Mouse (Mus musculus) adrenal gland, postnatal 10 days (tissue): ENCODE data around the gene Tbc1d12. TPM values are rescaled to one million over a fixed set of nuclear protein-coding genes. Genes with fewer than 3 reads are reported as not detected.
A peak's percentile ranks its signal among the peaks of the same experiment; 100 is the strongest.

Experiments
- DNase-seq: peaks from one replicate; pipeline ENCODE4 v3.0.0; 2021; ENCODE audit warnings: mixed read lengths
- total RNA-seq, 2 experiments: library from RNA; stranded (reverse); gene quantifications; 2 replicates each; pipeline ENCODE4 v1.2.3; 2021

Tbc1d12 gene
- total RNA-seq, 2 experiments from 2014 or later = 9.5 to 9.6 TPM

DNA sequence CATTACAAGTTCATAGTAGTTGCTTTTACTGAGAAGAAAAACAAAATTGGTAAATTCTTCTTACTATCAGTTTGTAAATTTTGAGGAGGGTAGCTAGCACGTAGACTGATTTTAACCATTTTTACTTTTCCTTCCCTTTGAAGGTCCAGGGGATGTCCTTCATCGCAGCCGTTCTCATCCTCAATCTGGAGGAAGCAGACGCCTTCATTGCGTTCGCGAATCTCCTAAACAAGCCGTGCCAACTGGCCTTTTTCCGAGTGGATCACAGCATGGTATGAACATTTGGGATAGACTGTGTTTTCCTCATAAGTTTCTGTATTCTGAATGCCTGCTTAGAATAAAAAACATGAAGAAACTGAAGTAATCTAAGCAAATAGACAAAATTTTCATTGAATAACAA is 77.4 kb downstream of the Tbc1d12 start:
- DNase-seq = no peak

DNA sequence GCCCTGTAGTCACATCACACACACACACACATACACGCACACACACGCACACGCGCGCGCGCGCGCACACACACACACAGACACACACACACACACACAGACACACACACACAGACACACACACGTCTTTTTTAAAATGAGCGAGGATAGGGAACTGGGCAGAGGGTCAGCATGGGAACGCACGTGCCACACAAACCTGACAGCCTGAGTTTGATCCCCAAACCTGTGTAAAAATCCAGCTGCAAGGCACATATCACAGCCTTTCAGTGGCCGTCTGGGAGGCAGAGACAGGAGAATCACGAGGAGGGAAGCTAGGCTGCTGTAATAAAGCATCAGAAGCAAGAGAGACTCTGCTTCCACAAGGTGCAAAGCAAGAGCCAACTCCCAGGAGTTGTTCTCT is 78.5 kb downstream of the Tbc1d12 start:
- DNase-seq = no peak

DNA sequence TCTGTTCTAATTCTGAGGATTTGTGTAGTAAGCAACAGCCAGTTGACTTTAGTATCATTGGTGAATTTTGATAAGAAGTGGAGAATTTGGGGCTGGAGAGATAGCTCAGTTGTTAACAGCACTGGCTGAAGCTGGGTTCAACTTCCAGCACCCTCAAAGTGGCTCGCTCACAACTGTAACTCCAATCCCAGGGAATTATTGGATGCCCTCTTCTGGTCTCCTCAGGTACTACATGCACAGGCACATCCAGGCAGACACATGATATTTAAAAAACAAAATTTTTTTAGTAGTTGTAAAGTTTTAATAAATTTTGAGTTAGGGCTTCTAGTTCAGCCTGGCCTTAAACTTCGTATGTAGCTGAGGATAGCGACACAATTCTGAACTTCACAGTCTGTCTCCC is 79.3 kb downstream of the Tbc1d12 start:
- DNase-seq = peak; percentile 64

DNA sequence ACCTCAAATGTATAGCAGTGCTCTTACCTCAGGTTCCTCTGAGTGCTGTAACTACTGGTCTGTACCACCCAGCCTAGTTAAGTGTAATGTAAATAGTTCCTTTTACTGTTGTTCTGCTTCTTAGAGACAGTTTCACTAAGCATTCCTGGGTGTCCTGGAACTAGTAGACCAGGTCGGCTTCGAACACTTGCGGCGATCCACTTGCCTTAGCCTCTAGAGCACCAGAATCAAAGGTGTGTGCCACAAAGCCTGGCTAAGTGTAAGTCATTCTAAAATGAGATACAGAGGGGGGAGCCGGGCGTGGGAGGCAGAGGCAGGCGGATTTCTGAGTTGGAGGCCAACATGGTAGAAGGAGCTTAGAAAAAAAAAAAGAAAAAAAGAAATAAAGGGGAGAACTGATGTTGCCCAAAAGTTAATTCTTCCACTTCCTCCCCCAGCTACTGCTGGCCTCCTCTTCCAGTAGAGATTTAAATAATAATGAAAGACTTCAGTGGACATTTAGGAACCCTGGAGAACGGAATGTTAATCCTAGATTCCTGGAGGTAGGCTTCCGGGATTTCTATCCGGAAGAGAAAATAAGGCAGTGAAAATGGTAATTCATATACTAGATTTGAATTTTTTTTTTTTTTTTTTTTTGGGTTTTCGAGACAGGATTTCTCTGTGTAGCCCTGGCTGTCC is 92.2 kb downstream of the Tbc1d12 start:
- DNase-seq = no peak

DNA sequence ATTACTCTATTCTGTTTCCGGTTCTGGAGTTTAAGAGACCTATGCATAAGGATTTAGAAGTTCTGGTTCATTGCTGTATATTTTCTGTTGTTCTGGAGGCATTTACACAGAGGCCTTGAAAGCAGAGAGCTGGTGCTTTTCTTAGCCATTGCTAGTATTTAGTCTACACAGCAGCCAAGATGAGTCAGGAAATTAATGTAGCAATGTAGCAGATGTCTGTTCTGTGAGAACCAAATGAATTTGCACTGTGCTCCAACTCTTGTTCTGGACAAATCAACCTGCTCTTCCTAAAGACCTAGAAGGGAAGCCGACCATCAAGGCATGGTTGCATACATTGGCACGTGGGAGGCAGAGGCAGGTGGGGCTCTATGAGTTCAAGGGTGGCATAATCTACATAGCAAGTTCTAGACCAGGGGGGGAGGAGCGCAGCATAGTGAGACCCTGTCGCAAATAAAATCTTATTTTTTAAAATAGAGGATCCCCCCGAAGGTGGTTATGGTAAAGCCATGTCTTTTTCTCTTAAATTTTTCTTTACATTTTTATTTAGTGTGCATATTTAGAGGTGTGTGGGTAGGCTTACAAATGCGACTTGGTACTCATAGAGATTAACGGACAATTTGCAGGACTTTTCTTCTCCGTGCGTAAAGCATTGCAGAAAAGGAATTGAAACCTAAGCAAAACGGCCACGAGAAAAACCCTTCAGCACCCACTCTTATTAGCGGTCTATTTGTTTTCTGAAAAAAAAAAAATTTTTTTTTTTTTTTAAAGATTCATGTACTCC is 93.3 kb downstream of the Tbc1d12 start:
- peak; percentile 3 for DNase-seq

DNA sequence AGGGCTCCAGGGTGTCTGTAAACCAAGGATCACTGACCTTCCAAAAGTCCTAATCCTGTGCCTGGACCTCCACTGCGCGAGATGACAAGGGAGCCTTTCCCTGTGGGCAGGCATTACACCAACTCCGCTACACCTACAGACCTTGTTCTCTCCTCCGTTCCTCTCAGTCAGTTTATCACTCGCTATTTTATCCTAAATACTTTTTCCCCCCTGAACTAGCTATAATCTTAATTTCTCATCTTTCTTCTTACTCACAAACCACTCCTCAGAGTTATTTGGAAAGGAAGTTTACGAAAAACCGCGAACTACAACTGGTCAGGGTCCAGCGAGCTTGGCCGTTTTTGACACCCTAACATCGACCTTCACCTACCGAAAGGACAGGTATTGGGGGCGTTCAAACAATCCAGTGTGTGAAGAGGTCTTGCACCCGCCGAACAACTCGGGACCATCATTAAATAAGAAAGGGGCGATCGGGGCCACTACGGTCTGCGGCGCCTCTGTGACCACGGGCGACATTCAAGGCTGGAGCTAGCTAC is 93.9 kb downstream of the Tbc1d12 start:
- peak; percentile 7 for DNase-seq

DNA sequence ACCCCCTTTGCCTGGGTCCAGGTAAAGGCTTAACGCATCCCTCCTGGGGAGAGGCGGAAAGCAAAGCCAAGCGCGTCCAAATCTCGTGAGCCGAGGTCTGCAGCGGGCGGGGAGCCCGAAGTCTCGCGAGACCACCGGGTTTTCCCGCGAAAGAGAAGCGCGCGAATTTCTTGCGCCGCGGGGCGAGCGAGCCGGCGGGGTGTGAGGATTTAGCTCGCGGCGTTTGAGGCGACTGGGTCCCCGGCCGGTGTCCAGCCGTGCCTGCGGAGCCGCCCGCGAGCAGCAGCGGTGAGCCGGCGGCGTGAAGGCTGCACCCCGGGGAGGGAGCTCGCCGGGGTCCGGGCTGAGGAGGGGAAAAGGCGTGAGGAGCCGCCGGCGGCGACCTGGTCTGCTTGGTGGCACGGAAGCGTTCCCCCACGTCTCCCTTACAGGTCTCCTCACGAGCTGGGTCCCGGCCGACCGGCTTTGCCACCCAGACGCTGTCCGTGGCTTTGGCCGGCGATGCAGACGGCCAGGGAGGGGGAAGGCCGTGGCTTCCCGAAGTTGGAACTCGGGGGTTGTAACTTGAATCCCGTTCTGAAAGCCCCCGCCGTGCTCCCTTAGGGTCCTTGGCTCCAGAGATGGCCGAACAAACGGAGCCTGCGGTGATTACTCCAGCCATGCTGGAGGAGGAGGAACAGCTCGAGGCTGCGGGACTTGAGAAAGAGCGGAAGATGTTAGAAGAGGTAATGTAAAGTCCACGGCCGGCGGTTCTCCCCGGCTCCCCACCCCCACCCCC is 94.6 kb downstream of the Tbc1d12 start, which contains the start of gene Hells:
Gene Hells (plus strand): TSS at position 128 of the 778 bp plus-strand sequence.
- DNase-seq = peak; percentile 93

DNA sequence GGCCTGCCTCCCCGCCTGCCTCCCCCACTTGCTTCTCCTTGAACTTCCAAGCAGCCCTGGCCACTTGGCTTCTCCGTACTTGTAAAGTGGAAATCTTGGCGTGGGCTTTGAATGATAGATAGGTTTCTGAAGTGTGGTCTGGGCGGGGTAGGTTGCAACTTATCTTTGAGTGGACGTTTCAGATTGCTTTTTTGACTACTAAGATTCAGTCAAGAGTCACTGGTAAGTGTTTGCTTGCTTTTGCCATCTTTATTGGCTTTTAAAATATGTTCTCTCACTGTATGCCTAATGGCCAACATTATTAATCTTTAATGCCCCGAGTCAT is 95.1 kb downstream of the Tbc1d12 start:
- no peak for DNase-seq

DNA sequence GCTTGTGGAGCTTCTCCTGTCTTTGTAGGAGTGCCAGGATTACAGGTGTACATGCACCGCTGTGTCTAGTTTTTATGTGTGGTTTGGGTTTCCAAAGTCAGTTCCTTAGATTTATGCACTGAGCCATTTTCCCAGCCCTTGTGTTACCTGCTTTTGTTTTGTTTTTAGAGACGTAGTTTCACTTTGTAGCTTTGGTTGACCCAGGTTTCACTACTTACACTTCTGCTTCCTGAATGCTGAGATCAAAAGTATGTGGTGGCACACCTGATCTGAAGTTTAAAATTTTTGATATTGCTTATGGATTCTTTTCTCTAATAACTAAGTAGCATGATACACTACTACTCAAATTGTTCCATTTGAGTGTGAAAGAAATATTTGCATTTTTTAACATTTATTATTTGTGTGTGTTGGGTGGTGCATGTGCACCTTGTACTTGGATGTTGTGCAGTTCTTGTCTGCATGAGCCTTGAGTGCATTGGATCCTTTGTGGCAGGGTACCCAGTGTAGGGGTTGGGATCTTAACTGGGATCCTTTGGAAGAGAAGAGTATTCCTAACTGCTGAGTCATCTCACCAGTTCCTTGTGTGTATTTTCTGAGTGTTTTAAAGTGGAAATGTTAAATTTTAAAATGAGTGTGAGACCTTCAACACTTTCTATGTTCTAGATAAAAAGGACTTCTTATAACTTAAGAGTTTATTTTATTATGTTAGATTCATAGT is 108.4 kb downstream of the Tbc1d12 start:
- no peak for DNase-seq

Other genes with a start within 250 kb of the Tbc1d12 start
- gene Noc3l, start 17.3 kb upstream of the Tbc1d12 start, total RNA-seq = 10 to 100 TPM; 12.5 TPM
- 10 to 100 TPM; 13.5 to 16.8 TPM for gene Hells, start 94.3 kb downstream of the Tbc1d12 start, total RNA-seq
- gene Cyp2c55, start 170.4 kb downstream of the Tbc1d12 start, total RNA-seq = under 1 TPM; 0.15 to 0.21 TPM
- gene Cyp2c65, start 224.4 kb downstream of the Tbc1d12 start, total RNA-seq = not detected